Mouse (Mus musculus) lung, adult 2 months (tissue): ENCODE data around the gene Fibin. TPM values are rescaled to one million over a fixed set of nuclear protein-coding genes. Genes with fewer than 3 reads are reported as not detected.

ENCODE experiments used
- DNase-seq: peaks from one replicate; pipeline ENCODE4 v3.0.0; 2022
- H3K4me1 ChIP-seq: fragments of 200-500 bp; 2 replicates; pipeline ENCODE4 v1.6.1; 2011; ENCODE audit warnings: low read length; ENCODE audit not compliant: control insufficient read depth, insufficient read depth
- H3K4me3 ChIP-seq: fragments of 200-500 bp; replicated peaks from 2 replicates; pipeline ENCODE3; 2011; ENCODE audit warnings: low read depth, mild to moderate bottlenecking, control low read depth, low read length; ENCODE audit errors: extremely low read depth
- CTCF ChIP-seq: fragments of 200-500 bp; IDR thresholded peaks from 2 replicates; pipeline ENCODE4 v1.5.1; 2011; ENCODE audit warnings: mild to moderate bottlenecking, low read length, control low read depth; ENCODE audit not compliant: insufficient read depth
- POLR2A ChIP-seq: fragments of 200-500 bp; IDR thresholded peaks from 2 replicates; pipeline ENCODE4 v1.6.1; 2011; ENCODE audit warnings: low read depth, mild to moderate bottlenecking, control low read depth, low read length, borderline replicate concordance; ENCODE audit errors: extremely low read depth
- WGBS: fragments of 180-500 bp; shearing (Covaris S2); methylation state at CpG from one replicate; pipeline ENCODE4 v1.1.7; 2018; 5-methylcytosine and 5-hydroxymethylcytosine counted together
- polyA plus RNA-seq: library from polyadenylated mRNA; depleted of rRNA; stranded (reverse); fragments of >200 nt; gene quantifications from 2 replicates; pipeline ENCODE4 v1.2.3, GENCODE M21; 2012; rRNA removed

Fibin gene
- polyA plus RNA-seq, 1 experiment = 19.3 TPM

- WGBS = 49% methylated on average over 6 of the region's 6 CpGs
- no peak for TF ChIP-seq CTCF
- TF ChIP-seq POLR2A = no peak
- Histone ChIP-seq H3K4me3 (no peak within 1 kb of the TSS), H3K4me1 (no peaks in the 10 kb centered on the region; the same call in 1 of the 2 replicates)
- peak; percentile 10 for DNase-seq
Observed at GRCm38 (mm10) chr2:110314509-110315155, 48.4 kb downstream of the Fibin start, which contains the start of gene Bbox1. TSS of gene Bbox1 (minus strand) at chr2:110314560.

DNA sequence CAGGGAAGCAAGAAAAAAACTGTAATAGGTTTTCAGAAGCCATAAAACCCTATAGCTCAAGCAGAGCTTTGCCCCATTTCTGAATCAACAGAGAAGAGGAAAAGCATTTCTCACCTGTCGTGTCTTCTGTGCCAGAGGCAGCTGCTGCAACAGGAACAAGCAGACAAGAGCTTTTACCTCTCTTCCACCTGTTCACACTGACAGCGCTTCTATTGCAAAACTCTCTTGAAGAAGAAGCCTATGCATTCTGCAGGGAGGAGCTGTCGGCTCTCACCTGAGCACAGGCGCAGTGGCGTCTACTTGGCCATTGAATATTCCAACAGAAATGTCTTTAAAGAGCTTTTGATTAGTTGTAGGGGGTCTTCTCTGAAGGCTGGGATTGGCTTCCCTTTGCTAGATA lies 48.9 kb downstream of the Fibin start:
- no peak for TF ChIP-seq POLR2A
- no peak for TF ChIP-seq CTCF
- 87% methylated on average over 5 of the region's 5 CpGs for WGBS
- Histone ChIP-seq H3K4me1 (no peaks in the 10 kb centered on the region; the same call in 1 of the 2 replicates), H3K4me3 (no peak overlapping the region)
- no peak for DNase-seq

- H3K4me3 ChIP-seq = no peak overlapping the region
- WGBS = 47% methylated on average over 2 of the region's 2 CpGs
- no peaks in the 10 kb centered on the region; the same call in 1 of the 2 replicates for H3K4me1 ChIP-seq
- TF ChIP-seq POLR2A = no peak
- TF ChIP-seq CTCF = no peak
- no peak for DNase-seq
Observed at GRCm38 (mm10) chr2:110313305-110313824, 49.6 kb downstream of the Fibin start.

Other genes with a start within 250 kb of the Fibin start
- gene Bbox1, start 48.6 kb downstream of the Fibin start, polyA plus RNA-seq = 0.77 and 1.2 TPM in 2 replicates
- gene Slc5a12, start 234.1 kb upstream of the Fibin start, polyA plus RNA-seq = 1.4 and 2.5 TPM in 2 replicates